Mouse (Mus musculus): ENCODE measurements around the gene Ctbp2.

DNA sequence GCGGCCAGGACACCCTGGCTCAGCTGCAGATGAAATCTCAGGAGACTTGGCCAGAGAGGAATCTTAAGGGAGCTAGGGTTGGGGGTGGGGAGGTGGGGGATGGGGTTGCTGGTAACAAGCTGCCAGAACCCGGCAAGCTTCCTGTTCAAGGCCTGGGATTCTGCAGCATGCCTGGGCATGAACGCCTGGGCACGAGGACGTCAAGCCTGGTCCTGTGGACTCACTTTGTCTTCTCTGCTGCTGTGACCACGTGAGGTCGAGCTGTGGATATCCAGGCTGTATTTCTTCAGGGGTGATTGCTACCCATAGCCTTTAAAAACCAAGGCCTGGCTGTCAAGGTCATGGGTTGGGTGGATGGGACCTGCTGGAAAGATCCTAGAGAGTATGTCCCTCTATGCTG lies 118.4 kb downstream of the Ctbp2 start:
- TF ChIP-seq CTCF (IDR thresholded peaks at IDR 0.05; ENCODE audit: low read depth), result no peak
- TF ChIP-seq EP300 (IDR thresholded peaks at IDR 0.05; ENCODE audit: low read depth), result no peak
